Mouse (Mus musculus) lung, postnatal 0 days (tissue): Measurements from ENCODE around the gene Fli1.

ENCODE experiments used
- CTCF ChIP-seq: IDR thresholded peaks from 2 replicates; pipeline ENCODE4 v1.5.1; 2016; ENCODE audit warnings: antibody characterized with exemption, mild to moderate bottlenecking
- EP300 ChIP-seq: IDR thresholded peaks from 2 replicates; pipeline ENCODE4 v1.6.1; 2016; ENCODE audit warnings: antibody characterized with exemption, mild to moderate bottlenecking, control low read depth

- TF ChIP-seq CTCF (no peak), EP300 (no peak)
Observed at GRCm38 (mm10) chr9:32478087-32478486, 64.6 kb downstream of the Fli1 start.
